Mouse (Mus musculus): Measurements from ENCODE around the gene Lnx2. TPM values are rescaled to one million over a fixed set of nuclear protein-coding genes. Genes with fewer than 3 reads are reported as not detected.

Gene Lnx2
- polyA plus RNA-seq, 1 experiment, result 10.1 TPM

GRCm38 (mm10) chr5:147057626-147058414 is 18.6 kb downstream of the Lnx2 start:
- no peak for DNase-seq (ENCODE audit: low read depth)
- TF ChIP-seq POLR2A (IDR thresholded peaks at IDR 0.05; ENCODE audit: borderline replicate concordance, extremely low read depth, insufficient read depth, insufficient read length, poor library complexity, severe bottlenecking) (no peak), CTCF (IDR thresholded peaks at IDR 0.05; ENCODE audit: borderline replicate concordance, extremely low read depth, insufficient read depth, insufficient read length) (no peak)

DNA sequence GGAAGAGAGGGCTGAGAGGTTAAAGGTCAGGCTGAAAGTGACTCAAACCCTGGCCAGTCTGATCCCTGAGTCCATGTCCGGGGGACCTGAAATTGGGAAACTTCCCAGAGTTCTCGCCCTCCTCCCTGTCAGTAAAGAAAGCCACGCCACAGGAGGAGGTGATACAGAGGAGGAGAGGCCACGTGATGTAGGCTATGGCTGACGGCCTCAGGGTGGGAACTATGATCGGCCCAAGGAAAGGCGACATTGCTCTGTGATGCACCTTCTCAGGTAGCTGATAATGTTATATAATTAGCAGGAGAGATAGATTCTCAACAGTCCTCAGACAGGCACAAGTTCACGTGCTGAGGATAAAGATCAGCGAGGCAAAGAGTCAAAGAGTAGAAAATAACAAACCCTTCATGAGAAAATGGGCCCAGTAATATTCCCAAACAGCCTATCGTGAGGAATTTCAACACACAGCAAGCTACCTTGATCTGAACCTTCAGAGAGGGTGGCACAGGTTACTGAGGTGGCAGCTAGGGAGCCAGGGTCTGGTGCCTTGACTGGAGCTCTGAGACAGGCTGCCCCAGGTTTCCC is 19.6 kb downstream of the Lnx2 start:
- TF ChIP-seq CTCF (IDR thresholded peaks at IDR 0.05; ENCODE audit: borderline replicate concordance, extremely low read depth, insufficient read depth, insufficient read length) (no peak), POLR2A (IDR thresholded peaks at IDR 0.05; ENCODE audit: borderline replicate concordance, extremely low read depth, insufficient read depth, insufficient read length, poor library complexity, severe bottlenecking) (no peak)
- no peak for DNase-seq (ENCODE audit: low read depth)

DNA sequence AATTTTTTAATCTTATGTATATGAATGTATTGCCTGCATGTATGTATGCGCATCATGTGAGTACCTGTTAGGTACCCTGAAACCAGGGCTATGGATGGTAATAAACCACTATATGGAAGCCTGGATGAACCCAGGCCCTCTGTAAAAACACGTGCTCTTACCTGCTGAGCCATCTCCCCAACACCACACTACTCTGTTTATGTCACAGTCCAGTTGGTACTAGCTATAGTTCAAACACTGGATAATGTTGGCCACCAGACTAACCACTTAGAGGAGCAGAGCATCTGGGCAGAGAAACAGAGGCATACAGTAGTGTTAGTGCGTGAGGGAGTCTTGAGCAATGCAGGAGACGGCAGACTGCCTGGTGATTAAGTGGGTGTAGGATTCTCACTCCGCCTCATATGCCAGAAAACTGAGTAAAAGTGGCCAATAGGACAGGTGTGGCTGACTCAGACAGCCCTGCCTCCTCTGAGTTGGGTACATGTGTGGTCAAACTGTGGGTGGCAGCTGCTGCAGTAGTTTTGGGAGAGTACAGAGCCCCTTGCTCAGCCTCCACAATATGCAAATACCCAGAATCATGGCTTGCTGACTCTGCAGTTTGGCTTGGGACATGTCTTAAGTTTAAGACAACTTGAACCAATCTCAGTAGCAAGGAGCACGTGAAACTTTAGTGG is 20.7 kb downstream of the Lnx2 start:
- TF ChIP-seq POLR2A (IDR thresholded peaks at IDR 0.05; ENCODE audit: borderline replicate concordance, extremely low read depth, insufficient read depth, insufficient read length, poor library complexity, severe bottlenecking) (no peak), CTCF (IDR thresholded peaks at IDR 0.05; ENCODE audit: borderline replicate concordance, extremely low read depth, insufficient read depth, insufficient read length) (no peak)
- no peak for DNase-seq (ENCODE audit: low read depth)

DNA sequence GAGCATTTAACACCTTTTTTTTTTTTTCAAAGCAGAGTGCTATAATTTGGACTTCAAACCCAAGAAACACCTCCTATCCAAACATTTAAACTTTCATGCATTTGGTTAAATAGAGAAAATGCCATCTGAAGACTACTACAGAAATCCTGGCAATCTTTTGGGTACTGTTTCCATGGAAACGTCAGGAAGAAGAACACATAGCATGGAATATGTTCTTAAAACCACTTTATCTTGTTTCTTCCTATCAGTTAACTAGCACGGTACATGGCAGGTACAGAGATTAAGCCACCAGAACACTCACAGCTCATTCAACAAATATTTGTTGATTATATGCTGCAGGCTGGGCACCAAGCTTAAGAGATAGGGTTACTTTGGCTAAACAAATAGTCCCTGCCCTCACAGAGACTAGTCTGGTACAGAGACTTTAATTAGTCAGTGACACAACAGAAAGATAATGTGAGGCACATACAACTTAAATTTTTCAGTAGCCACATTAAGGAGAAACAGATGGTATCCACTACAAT is 21.6 kb downstream of the Lnx2 start:
- peak; percentile 42 for DNase-seq (ENCODE audit: low read depth)
- TF ChIP-seq POLR2A (IDR thresholded peaks at IDR 0.05; ENCODE audit: borderline replicate concordance, extremely low read depth, insufficient read depth, insufficient read length, poor library complexity, severe bottlenecking) (no peak), CTCF (IDR thresholded peaks at IDR 0.05; ENCODE audit: borderline replicate concordance, extremely low read depth, insufficient read depth, insufficient read length) (no peak)

DNA sequence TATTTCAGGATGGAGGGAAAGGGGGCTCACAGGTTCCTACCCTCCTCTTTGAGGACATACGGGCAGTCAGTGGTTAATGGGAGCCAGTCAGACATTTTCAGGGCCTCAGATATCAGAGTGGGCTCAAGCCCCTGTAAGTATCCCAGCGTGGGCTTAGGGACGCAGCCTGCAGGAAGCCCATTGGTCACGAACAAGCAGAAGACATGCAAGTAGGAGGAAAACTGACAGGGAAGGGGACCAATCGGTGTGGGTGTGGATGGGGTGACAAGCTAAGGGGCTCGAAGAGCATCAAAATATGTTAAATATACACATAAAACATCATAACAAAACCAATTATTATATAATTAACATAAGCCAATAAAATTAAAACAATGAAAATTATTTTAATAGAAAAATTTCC is 22.1 kb downstream of the Lnx2 start:
- DNase-seq (ENCODE audit: low read depth), result no peak
- TF ChIP-seq POLR2A (IDR thresholded peaks at IDR 0.05; ENCODE audit: borderline replicate concordance, extremely low read depth, insufficient read depth, insufficient read length, poor library complexity, severe bottlenecking) (no peak), CTCF (IDR thresholded peaks at IDR 0.05; ENCODE audit: borderline replicate concordance, extremely low read depth, insufficient read depth, insufficient read length) (no peak)

DNA sequence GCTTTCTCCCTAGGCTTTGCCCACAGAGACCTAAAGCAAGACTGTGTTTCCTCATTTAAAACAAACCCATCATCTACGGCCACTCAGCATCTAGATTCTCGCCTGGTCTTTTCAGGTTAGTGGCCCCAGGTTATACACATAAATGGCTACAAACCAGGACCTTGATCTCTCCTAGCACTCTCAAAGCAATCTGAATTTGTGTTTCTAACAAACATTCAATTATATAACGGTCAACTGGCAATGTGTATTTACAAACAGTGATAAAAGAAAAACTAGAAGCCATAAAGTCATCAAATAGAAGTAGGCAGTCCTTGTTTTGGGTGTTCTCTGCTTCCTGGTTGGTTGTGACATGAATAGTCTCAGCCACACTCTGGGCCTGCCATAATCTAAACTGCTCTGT is 22.9 kb downstream of the Lnx2 start:
- DNase-seq (ENCODE audit: low read depth), result no peak
- TF ChIP-seq CTCF (IDR thresholded peaks at IDR 0.05; ENCODE audit: borderline replicate concordance, extremely low read depth, insufficient read depth, insufficient read length) (no peak), POLR2A (IDR thresholded peaks at IDR 0.05; ENCODE audit: borderline replicate concordance, extremely low read depth, insufficient read depth, insufficient read length, poor library complexity, severe bottlenecking) (no peak)

DNA sequence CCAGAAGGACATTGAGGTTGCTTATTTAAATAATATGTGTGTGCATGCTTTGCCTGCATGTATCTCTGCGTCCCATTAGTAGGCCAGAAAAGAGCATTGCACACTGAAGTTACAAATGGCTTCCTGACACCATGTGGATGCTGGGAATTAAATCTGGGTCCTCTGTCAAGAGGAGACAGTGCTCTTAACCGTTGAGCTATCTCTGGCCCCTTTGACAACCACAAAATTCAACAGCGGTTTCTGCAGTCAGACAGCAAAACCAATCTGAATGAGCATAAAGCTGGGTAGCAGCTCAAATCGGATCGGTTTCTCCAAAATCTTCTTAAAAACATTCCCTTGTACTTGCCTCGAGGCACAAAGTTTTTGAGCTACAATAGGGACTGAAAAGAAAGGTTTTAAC is 23.3 kb downstream of the Lnx2 start:
- TF ChIP-seq POLR2A (IDR thresholded peaks at IDR 0.05; ENCODE audit: borderline replicate concordance, extremely low read depth, insufficient read depth, insufficient read length, poor library complexity, severe bottlenecking), result no peak
- no peak for TF ChIP-seq CTCF (IDR thresholded peaks at IDR 0.05; ENCODE audit: borderline replicate concordance, extremely low read depth, insufficient read depth, insufficient read length)
- no peak for DNase-seq (ENCODE audit: low read depth)

DNA sequence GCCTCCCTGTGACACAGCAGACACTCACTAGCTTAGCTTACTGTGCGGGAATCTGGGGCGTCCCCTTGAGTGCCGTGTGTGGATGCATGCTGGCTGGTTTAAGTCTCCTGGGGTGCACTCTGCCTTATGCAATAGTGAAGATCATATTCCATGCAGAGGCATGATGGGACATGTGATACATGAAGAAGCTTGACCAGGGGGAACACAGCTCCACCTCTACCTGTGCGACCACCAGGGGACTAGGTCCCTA is 24.2 kb downstream of the Lnx2 start:
- TF ChIP-seq CTCF (IDR thresholded peaks at IDR 0.05; ENCODE audit: borderline replicate concordance, extremely low read depth, insufficient read depth, insufficient read length) (no peak), POLR2A (IDR thresholded peaks at IDR 0.05; ENCODE audit: borderline replicate concordance, extremely low read depth, insufficient read depth, insufficient read length, poor library complexity, severe bottlenecking) (no peak)
- DNase-seq (ENCODE audit: low read depth), result no peak

DNA sequence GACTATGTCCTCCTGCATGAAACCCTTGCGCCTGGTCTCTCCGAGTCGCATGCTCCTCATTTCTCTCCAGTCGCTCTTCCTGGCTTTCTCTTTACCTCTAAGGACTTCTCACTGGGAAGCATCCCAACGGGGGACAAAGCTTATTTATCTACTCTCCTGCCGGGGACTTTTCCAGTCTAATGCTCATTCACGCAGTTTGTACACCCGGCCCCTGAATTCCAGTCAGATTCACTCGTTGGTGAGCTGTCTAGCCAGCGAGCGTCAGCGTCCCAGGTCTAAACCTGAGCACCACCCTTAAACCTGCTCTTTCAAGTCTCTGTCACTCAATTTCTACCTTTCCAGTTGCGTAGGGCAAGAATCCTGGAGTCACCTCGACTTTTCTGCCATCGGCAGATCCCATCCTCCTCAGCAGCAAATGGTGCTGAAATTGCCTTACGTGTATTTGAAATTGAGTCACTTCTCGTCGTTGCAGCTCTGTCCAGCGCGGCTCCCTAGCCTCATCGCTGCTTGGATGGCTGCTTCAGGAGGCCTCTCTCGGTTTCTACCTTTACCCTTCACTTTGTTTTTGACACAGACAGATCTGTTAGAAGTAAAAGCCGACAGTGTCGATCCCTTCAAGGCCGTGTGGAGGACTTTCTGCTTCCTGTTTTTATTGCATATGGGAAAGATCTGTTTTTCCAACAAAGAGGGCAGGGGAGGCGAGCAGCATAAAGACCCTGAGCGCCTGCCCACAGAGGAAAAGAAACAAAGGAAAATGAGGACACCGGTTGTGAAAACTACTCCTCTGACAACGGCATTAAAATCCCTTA is 24.7 kb downstream of the Lnx2 start:
- TF ChIP-seq POLR2A (IDR thresholded peaks at IDR 0.05; ENCODE audit: borderline replicate concordance, extremely low read depth, insufficient read depth, insufficient read length, poor library complexity, severe bottlenecking) (no peak), CTCF (IDR thresholded peaks at IDR 0.05; ENCODE audit: borderline replicate concordance, extremely low read depth, insufficient read depth, insufficient read length) (no peak)
- DNase-seq (ENCODE audit: low read depth), result no peak

GRCm38 (mm10) chr5:147050816-147051499 is 25.4 kb downstream of the Lnx2 start:
- no peak for TF ChIP-seq POLR2A (IDR thresholded peaks at IDR 0.05; ENCODE audit: borderline replicate concordance, extremely low read depth, insufficient read depth, insufficient read length, poor library complexity, severe bottlenecking)
- TF ChIP-seq CTCF (IDR thresholded peaks at IDR 0.05; ENCODE audit: borderline replicate concordance, extremely low read depth, insufficient read depth, insufficient read length), result no peak
- DNase-seq (ENCODE audit: low read depth), result no peak

Data from brain, embryonic 14.5 days (tissue).